Mouse (Mus musculus): Measurements from ENCODE around the gene Pih1d3. TPM values are rescaled to one million over a fixed set of nuclear protein-coding genes. Genes with fewer than 3 reads are reported as not detected.

Pih1d3 gene
- not detected in 2 replicates for polyA plus RNA-seq (2015; fragmentation: Nextera tagmentation; extraction: Ambion mirVana)

GRCm38 (mm10) chr1:31222564-31222963 lies at the start of gene Pih1d3, which contains the start of gene 4931428L18Rik:
Gene Pih1d3 (plus strand): TSS chr1:31222838.
Gene 4931428L18Rik (minus strand): TSS chr1:31222684.
- Histone ChIP-seq H3K27ac (ENCODE audit: low read length) (no peak within 1 kb of the TSS), H3K4me3 (ENCODE audit: low read length) (no peak within 1 kb of the TSS), H3K4me2 (ENCODE audit: low read depth, low read length) (no peak within 1 kb of the TSS), H3K27me3 (ENCODE audit: control insufficient read depth, insufficient read depth, low read depth, low read length) (no peaks in the 10 kb centered on the region), H3K4me1 (replicated peaks; ENCODE audit: control insufficient read depth, insufficient read depth, low read length) (no peaks in the 10 kb centered on the region), H3K36me3 (ENCODE audit: control insufficient read depth, insufficient read depth, low read length) (no peaks in the 10 kb centered on the region), H3K9ac (ENCODE audit: low read length) (no peak within 1 kb of the TSS), H3K9me3 (ENCODE audit: control insufficient read depth, low read length) (no peaks in the 10 kb centered on the region)
- WGBS = 71% methylated on average over 7 of the region's 7 CpGs
- no peak for ATAC-seq (ENCODE audit: low read depth)

GRCm38 (mm10) chr1:31175401-31175800 lies 47.2 kb upstream of the Pih1d3 start:
- no peak overlapping the region for H3K4me3 ChIP-seq (ENCODE audit: low read length)
- no peak for ATAC-seq (ENCODE audit: low read depth)
- no peak overlapping the region for H3K4me2 ChIP-seq (ENCODE audit: low read depth, low read length)
- H3K36me3 ChIP-seq (ENCODE audit: control insufficient read depth, insufficient read depth, low read length) = no peaks in the 10 kb centered on the region
- WGBS = 53% methylated on average over 3 of the region's 3 CpGs
- no peaks in the 10 kb centered on the region for H3K4me1 ChIP-seq (replicated peaks; ENCODE audit: control insufficient read depth, insufficient read depth, low read length)
- H3K27ac ChIP-seq (ENCODE audit: low read length) = no peak overlapping the region
- no peak overlapping the region for H3K9ac ChIP-seq (ENCODE audit: low read length)
- no peaks in the 10 kb centered on the region for H3K27me3 ChIP-seq (ENCODE audit: control insufficient read depth, insufficient read depth, low read depth, low read length)
- no peaks in the 10 kb centered on the region for H3K9me3 ChIP-seq (ENCODE audit: control insufficient read depth, low read length)

GRCm38 (mm10) chr1:31176101-31176500 lies 46.5 kb upstream of the Pih1d3 start, which contains the start of gene Lgsn:
Gene Lgsn (plus strand): TSS chr1:31176401.
- Histone ChIP-seq H3K36me3 (ENCODE audit: control insufficient read depth, insufficient read depth, low read length) (no peaks in the 10 kb centered on the region), H3K4me1 (replicated peaks; ENCODE audit: control insufficient read depth, insufficient read depth, low read length) (no peaks in the 10 kb centered on the region), H3K9ac (ENCODE audit: low read length) (no peak within 1 kb of the TSS), H3K4me2 (ENCODE audit: low read depth, low read length) (no peak within 1 kb of the TSS), H3K27me3 (ENCODE audit: control insufficient read depth, insufficient read depth, low read depth, low read length) (no peaks in the 10 kb centered on the region), H3K9me3 (ENCODE audit: control insufficient read depth, low read length) (no peaks in the 10 kb centered on the region), H3K4me3 (ENCODE audit: low read length) (no peak within 1 kb of the TSS), H3K27ac (ENCODE audit: low read length) (no peak within 1 kb of the TSS)
- WGBS = 72% methylated on average over 5 of the region's 5 CpGs
- no peak for ATAC-seq (ENCODE audit: low read depth)

GRCm38 (mm10) chr1:31178264-31178663 lies 44.4 kb upstream of the Pih1d3 start:
- Histone ChIP-seq H3K4me1 (replicated peaks; ENCODE audit: control insufficient read depth, insufficient read depth, low read length) (no peaks in the 10 kb centered on the region), H3K27ac (ENCODE audit: low read length) (no peak overlapping the region), H3K36me3 (ENCODE audit: control insufficient read depth, insufficient read depth, low read length) (no peaks in the 10 kb centered on the region), H3K4me2 (ENCODE audit: low read depth, low read length) (no peak overlapping the region), H3K4me3 (ENCODE audit: low read length) (no peak overlapping the region), H3K27me3 (ENCODE audit: control insufficient read depth, insufficient read depth, low read depth, low read length) (no peaks in the 10 kb centered on the region), H3K9me3 (ENCODE audit: control insufficient read depth, low read length) (no peaks in the 10 kb centered on the region), H3K9ac (ENCODE audit: low read length) (no peak overlapping the region)
- no peak for ATAC-seq (ENCODE audit: low read depth)
- WGBS = 33% methylated on average over 1 of the region's 1 CpGs

GRCm38 (mm10) chr1:31190237-31190866 lies 32.3 kb upstream of the Pih1d3 start:
- H3K4me3 ChIP-seq (ENCODE audit: low read length) = no peak overlapping the region
- no peaks in the 10 kb centered on the region for H3K36me3 ChIP-seq (ENCODE audit: control insufficient read depth, insufficient read depth, low read length)
- no peak for ATAC-seq (ENCODE audit: low read depth)
- H3K9ac ChIP-seq (ENCODE audit: low read length) = no peak overlapping the region
- H3K27me3 ChIP-seq (ENCODE audit: control insufficient read depth, insufficient read depth, low read depth, low read length) = no peaks in the 10 kb centered on the region
- no peaks in the 10 kb centered on the region for H3K9me3 ChIP-seq (ENCODE audit: control insufficient read depth, low read length)
- no peak overlapping the region for H3K4me2 ChIP-seq (ENCODE audit: low read depth, low read length)
- H3K27ac ChIP-seq (ENCODE audit: low read length) = no peak overlapping the region
- 72% methylated on average over 10 of the region's 10 CpGs for WGBS
- no peaks in the 10 kb centered on the region for H3K4me1 ChIP-seq (replicated peaks; ENCODE audit: control insufficient read depth, insufficient read depth, low read length)

- no peaks in the 10 kb centered on the region for H3K4me1 ChIP-seq (replicated peaks; ENCODE audit: control insufficient read depth, insufficient read depth, low read length)
- H3K27ac ChIP-seq (ENCODE audit: low read length) = no peak overlapping the region
- H3K9me3 ChIP-seq (ENCODE audit: control insufficient read depth, low read length) = no peaks in the 10 kb centered on the region
- no peaks in the 10 kb centered on the region for H3K36me3 ChIP-seq (ENCODE audit: control insufficient read depth, insufficient read depth, low read length)
- 63% methylated on average over 1 of the region's 1 CpGs for WGBS
- no peaks in the 10 kb centered on the region for H3K27me3 ChIP-seq (ENCODE audit: control insufficient read depth, insufficient read depth, low read depth, low read length)
- no peak overlapping the region for H3K4me2 ChIP-seq (ENCODE audit: low read depth, low read length)
- ATAC-seq (ENCODE audit: low read depth) = no peak
- H3K9ac ChIP-seq (ENCODE audit: low read length) = no peak overlapping the region
- no peak overlapping the region for H3K4me3 ChIP-seq (ENCODE audit: low read length)
These were observed 27.0 kb upstream of the Pih1d3 start for GRCm38 (mm10) chr1:31195633-31196032.

- no peaks in the 10 kb centered on the region for H3K4me1 ChIP-seq (replicated peaks; ENCODE audit: control insufficient read depth, insufficient read depth, low read length)
- H3K4me2 ChIP-seq (ENCODE audit: low read depth, low read length) = no peak overlapping the region
- no peaks in the 10 kb centered on the region for H3K36me3 ChIP-seq (ENCODE audit: control insufficient read depth, insufficient read depth, low read length)
- no peaks in the 10 kb centered on the region for H3K27me3 ChIP-seq (ENCODE audit: control insufficient read depth, insufficient read depth, low read depth, low read length)
- no peak overlapping the region for H3K9ac ChIP-seq (ENCODE audit: low read length)
- ATAC-seq (ENCODE audit: low read depth) = no peak
- no peaks in the 10 kb centered on the region for H3K9me3 ChIP-seq (ENCODE audit: control insufficient read depth, low read length)
- 92% methylated on average over 3 of the region's 3 CpGs for WGBS
- H3K4me3 ChIP-seq (ENCODE audit: low read length) = no peak overlapping the region
- H3K27ac ChIP-seq (ENCODE audit: low read length) = no peak overlapping the region
These were observed 25.7 kb upstream of the Pih1d3 start for GRCm38 (mm10) chr1:31196959-31197358.

- H3K36me3 ChIP-seq (ENCODE audit: control insufficient read depth, insufficient read depth, low read length) = no peaks in the 10 kb centered on the region
- H3K9me3 ChIP-seq (ENCODE audit: control insufficient read depth, low read length) = no peaks in the 10 kb centered on the region
- no peak overlapping the region for H3K4me2 ChIP-seq (ENCODE audit: low read depth, low read length)
- H3K27me3 ChIP-seq (ENCODE audit: control insufficient read depth, insufficient read depth, low read depth, low read length) = no peaks in the 10 kb centered on the region
- no peak overlapping the region for H3K27ac ChIP-seq (ENCODE audit: low read length)
- H3K4me1 ChIP-seq (replicated peaks; ENCODE audit: control insufficient read depth, insufficient read depth, low read length) = no peaks in the 10 kb centered on the region
- 78% methylated on average over 10 of the region's 10 CpGs for WGBS
- ATAC-seq (ENCODE audit: low read depth) = no peak
- no peak overlapping the region for H3K4me3 ChIP-seq (ENCODE audit: low read length)
- no peak overlapping the region for H3K9ac ChIP-seq (ENCODE audit: low read length)
These were observed 18.9 kb upstream of the Pih1d3 start for GRCm38 (mm10) chr1:31203771-31204170.

GRCm38 (mm10) chr1:31205346-31205745 lies 17.3 kb upstream of the Pih1d3 start:
- WGBS = 56% methylated on average over 7 of the region's 7 CpGs
- ATAC-seq (ENCODE audit: low read depth) = no peak

More at GRCm38 (mm10) chr1:31205346-31205745, 17.3 kb upstream of the Pih1d3 start:
- Histone ChIP-seq H3K9me3 (ENCODE audit: control insufficient read depth, low read length) (no peaks in the 10 kb centered on the region), H3K27ac (ENCODE audit: low read length) (no peak overlapping the region), H3K4me3 (ENCODE audit: low read length) (no peak overlapping the region), H3K36me3 (ENCODE audit: control insufficient read depth, insufficient read depth, low read length) (no peaks in the 10 kb centered on the region), H3K4me1 (replicated peaks; ENCODE audit: control insufficient read depth, insufficient read depth, low read length) (no peaks in the 10 kb centered on the region), H3K4me2 (ENCODE audit: low read depth, low read length) (no peak overlapping the region), H3K9ac (ENCODE audit: low read length) (no peak overlapping the region), H3K27me3 (ENCODE audit: control insufficient read depth, insufficient read depth, low read depth, low read length) (no peaks in the 10 kb centered on the region)

Data from lung, embryonic 16.5 days (tissue).